Mouse (Mus musculus) embryonic fibroblast, embryonic 13.5 days (primary cell): ENCODE measurements around the gene Kif2c.

ENCODE experiments used
- CTCF ChIP-seq: IDR thresholded peaks from 2 replicates; pipeline ENCODE4 v1.5.1; 2011; ENCODE audit warnings: mild to moderate bottlenecking, control low read depth, low read length, moderate library complexity, borderline replicate concordance; ENCODE audit not compliant: insufficient read depth
- POLR2A ChIP-seq: IDR thresholded peaks from 2 replicates; pipeline ENCODE4 v1.6.1; 2011; ENCODE audit warnings: low read depth, mild to moderate bottlenecking, control low read depth, low read length, moderate library complexity

DNA sequence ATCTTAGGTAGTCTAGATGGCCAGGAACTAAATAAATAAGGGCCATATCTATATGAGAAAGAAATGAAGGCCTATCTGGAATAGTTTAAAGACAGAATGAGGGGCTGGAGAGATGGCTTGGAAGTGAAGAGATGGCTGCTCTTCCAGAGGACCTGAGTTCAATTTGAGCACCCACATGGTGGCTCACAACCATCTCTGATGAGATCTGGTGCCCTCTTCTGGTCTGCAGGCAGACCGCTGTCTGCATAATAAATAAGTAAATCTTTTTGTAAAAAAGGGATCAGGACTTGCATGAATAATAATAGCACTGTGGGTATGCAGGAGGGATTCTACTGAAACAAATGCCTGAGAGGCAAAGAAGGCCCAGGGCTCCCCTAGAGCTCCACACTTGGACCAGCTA is 69.2 kb downstream of the Kif2c start:
- no peak for TF ChIP-seq POLR2A
- TF ChIP-seq CTCF: no peak
